Mouse (Mus musculus) liver, adult 2 months (tissue): ENCODE measurements around the gene Gipc2.

Experiments used
- CTCF ChIP-seq: fragments of 200-500 bp; IDR thresholded peaks from 2 replicates; pipeline ENCODE4 v1.5.1; 2011; ENCODE audit warnings: low read depth, low read length, control low read depth
- POLR2A ChIP-seq: fragments of 200-500 bp; IDR thresholded peaks from 2 replicates; pipeline ENCODE4 v1.6.1; 2011; ENCODE audit warnings: low read length, control low read depth; ENCODE audit not compliant: insufficient read depth; ENCODE audit errors: extremely low read depth

GRCm38 (mm10) chr3:152209967-152210634 is 44.1 kb upstream of the Gipc2 start, which contains the start of the genes Dnajb4 and Fubp1:
- peak; percentile 95 for TF ChIP-seq POLR2A
- TF ChIP-seq CTCF, result no peak
